Mouse (Mus musculus) stomach, embryonic 14.5 days (tissue): ENCODE data around the gene Tenm4. TPM values are rescaled to one million over a fixed set of nuclear protein-coding genes. Genes with fewer than 3 reads are reported as not detected.
"Not testable (repeated sequence)": the region's sequence is repeated elsewhere in the genome, so short reads cannot be mapped to it uniquely, and the experiment has no call there.

Experiments
- ATAC-seq: fragments of 200-750 bp; cut with Nextera tagmentation; 2 replicates; pipeline ENCODE4 v1.8.0; 2017; ENCODE audit warnings: low read depth, moderate TSS enrichment; ENCODE audit not compliant: insufficient number of reproducible peaks, insufficient read depth, low FRiP score
- H3K27ac ChIP-seq: fragments of 300-500 bp; sonication (generic); 2 replicates; pipeline ENCODE4 v1.5.1; 2014; ENCODE audit warnings: mild to moderate bottlenecking, low read length, moderate library complexity, mixed read lengths
- H3K27me3 ChIP-seq: fragments of 300-500 bp; sonication (generic); 2 replicates; pipeline ENCODE4 v1.6.1; 2014; ENCODE audit warnings: low read length, control low read depth, mixed read lengths; ENCODE audit not compliant: control insufficient read depth, insufficient read depth
- H3K36me3 ChIP-seq: fragments of 300-500 bp; sonication (generic); 2 replicates; pipeline ENCODE4 v1.6.1; 2014; ENCODE audit warnings: mild to moderate bottlenecking, control low read depth, low read length, moderate library complexity, mixed read lengths; ENCODE audit not compliant: control insufficient read depth, insufficient read depth
- H3K4me1 ChIP-seq: fragments of 300-500 bp; sonication (generic); 2 replicates; pipeline ENCODE4 v1.6.1; 2014; ENCODE audit warnings: low read length, control low read depth, mixed read lengths; ENCODE audit not compliant: control insufficient read depth, insufficient read depth
- H3K4me2 ChIP-seq: fragments of 300-500 bp; sonication (generic); replicated peaks from 2 replicates; pipeline ENCODE4 v1.6.1; 2014; ENCODE audit warnings: low read depth, low read length, control low read depth
- H3K4me3 ChIP-seq: fragments of 300-500 bp; sonication (generic); 2 replicates; pipeline ENCODE4 v1.5.1; 2014; ENCODE audit warnings: low read depth, low read length, control low read depth
- H3K9ac ChIP-seq: fragments of 300-500 bp; sonication (generic); replicated peaks from 2 replicates; pipeline ENCODE4 v1.6.1; 2014; ENCODE audit warnings: low read depth, mild to moderate bottlenecking, control low read depth, low read length, moderate library complexity, mixed read lengths
- H3K9me3 ChIP-seq: fragments of 300-500 bp; sonication (generic); 2 replicates; pipeline ENCODE4 v1.6.1; 2016; ENCODE audit warnings: low read depth, low read length, control low read depth; ENCODE audit not compliant: control insufficient read depth
- WGBS: fragments of 180-500 bp; shearing (Covaris S2); extraction: QIAGEN DNeasy Blood & Tissue Kit; methylation state at CpG from one replicate; pipeline ENCODE4 v1.1.7; 2014; 5-methylcytosine and 5-hydroxymethylcytosine counted together
- polyA plus RNA-seq: library from polyadenylated mRNA; unstranded; fragments of >200 nt; fragmentation: Nextera tagmentation; extraction: Ambion mirVana; gene quantifications from 2 replicates; pipeline ENCODE4 v1.2.1, GENCODE M21; 2014

The Tenm4 gene
- polyA plus RNA-seq, 1 experiment from 2014 or later = 28.8 TPM

DNA sequence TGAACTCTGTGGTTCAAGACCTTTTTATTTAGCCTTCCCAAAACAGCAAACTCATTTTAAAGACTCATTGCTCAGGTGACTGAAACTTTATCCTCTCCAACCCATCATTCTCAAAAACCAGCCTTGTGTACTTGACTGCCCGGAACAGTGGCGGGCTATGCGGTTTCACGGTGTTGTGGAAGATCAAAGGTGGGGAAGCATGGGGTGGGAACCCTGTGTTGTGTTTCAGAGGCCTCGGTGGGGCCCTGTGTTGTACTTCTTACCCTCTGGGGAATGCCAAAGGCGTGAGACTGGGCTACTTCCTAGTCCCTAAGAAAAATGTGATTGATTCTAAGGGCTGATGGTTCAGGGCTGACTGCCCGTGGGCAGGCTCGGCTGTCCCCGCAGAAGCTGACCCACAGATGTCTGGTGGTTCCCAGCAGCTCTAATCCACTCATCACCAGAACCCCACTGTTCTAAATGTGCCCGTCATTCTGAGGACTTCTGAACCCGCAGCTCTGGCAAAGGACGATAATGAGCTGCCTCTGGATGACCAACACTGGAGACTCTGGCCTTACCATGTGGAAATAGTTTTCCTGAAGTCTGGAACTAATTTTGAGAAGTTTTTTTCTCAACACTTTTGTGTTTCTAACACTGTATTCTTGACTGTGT lies 739.4 kb downstream of the Tenm4 start:
- Histone ChIP-seq H3K9me3 (no peaks in the 10 kb centered on the region), H3K4me1 (no peaks in the 10 kb centered on the region), H3K9ac (no peak overlapping the region), H3K27ac (no peak overlapping the region), H3K27me3 (no peaks in the 10 kb centered on the region), H3K4me3 (no peak overlapping the region), H3K36me3 (no peaks in the 10 kb centered on the region; the same call in 1 of the 2 replicates), H3K4me2 (no peak overlapping the region)
- ATAC-seq = no peak
- 72% methylated on average over 12 of the region's 12 CpGs for WGBS

DNA sequence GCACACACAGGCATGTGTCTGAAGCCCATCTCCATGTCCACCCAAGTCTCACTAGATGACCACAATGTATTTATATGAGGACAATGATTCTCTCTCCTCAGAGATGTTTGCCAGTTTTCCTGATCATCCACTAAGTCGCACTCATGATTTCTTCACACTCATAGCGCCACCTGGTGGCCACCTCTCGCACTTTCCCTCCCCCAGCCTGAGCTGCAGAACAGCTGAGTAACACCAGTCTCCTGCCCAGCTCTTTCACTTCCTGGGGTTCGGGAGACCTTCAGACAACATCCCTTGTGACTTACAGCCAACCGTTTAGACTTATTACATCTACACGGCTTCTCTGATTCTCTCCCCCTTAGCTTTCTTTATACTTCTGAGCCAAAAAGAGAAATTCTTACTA lies 743.0 kb downstream of the Tenm4 start:
- Histone ChIP-seq H3K4me3 (no peak overlapping the region), H3K36me3 (no peaks in the 10 kb centered on the region), H3K4me2 (no peak overlapping the region), H3K4me1 (no peaks in the 10 kb centered on the region), H3K27me3 (no peaks in the 10 kb centered on the region), H3K9me3 (no peaks in the 10 kb centered on the region), H3K27ac (no peak overlapping the region), H3K9ac (no peak overlapping the region)
- WGBS = 7% methylated on average over 6 of the region's 6 CpGs
- ATAC-seq = peak; percentile 54; the same call in 1 of the 2 replicates

DNA sequence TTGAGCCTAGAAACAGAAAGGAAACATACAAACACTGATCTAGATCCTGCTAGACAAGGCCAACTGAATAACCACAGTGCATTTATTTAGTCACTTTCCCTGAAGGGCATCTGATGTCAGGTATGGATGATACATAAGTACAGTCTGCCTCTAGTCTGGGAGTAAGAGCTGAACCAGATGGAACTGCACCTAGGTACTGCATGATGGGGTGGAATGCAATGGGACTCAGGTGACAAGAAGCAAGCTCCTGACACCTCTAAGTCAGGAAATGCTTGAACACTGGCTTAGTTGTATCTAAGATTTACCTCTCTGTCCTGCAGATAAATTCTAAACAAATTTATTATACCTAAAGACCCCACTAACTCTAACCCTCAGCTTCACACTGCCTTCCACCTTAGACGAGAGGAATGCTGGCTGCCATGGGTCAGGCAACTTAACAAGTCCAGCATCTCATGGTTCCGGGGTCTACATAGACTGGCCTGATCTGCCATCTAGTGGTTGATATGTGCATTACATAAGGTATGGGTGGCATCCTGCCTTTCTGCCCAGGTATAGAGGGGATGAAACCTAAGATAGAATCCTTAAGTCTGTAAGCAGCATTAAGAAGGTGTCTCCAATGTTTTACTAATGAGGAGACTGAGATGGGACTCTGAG lies 744.5 kb downstream of the Tenm4 start:
- H3K9ac ChIP-seq = no peak overlapping the region
- 2% methylated on average over 2 of the region's 2 CpGs for WGBS
- no peak overlapping the region for H3K27ac ChIP-seq
- H3K27me3 ChIP-seq = no peaks in the 10 kb centered on the region
- H3K9me3 ChIP-seq = no peaks in the 10 kb centered on the region
- peak; percentile 46; the same call in 1 of the 2 replicates for ATAC-seq
- H3K4me3 ChIP-seq = no peak overlapping the region
- H3K4me1 ChIP-seq = no peaks in the 10 kb centered on the region
- no peak overlapping the region for H3K4me2 ChIP-seq
- no peaks in the 10 kb centered on the region for H3K36me3 ChIP-seq

DNA sequence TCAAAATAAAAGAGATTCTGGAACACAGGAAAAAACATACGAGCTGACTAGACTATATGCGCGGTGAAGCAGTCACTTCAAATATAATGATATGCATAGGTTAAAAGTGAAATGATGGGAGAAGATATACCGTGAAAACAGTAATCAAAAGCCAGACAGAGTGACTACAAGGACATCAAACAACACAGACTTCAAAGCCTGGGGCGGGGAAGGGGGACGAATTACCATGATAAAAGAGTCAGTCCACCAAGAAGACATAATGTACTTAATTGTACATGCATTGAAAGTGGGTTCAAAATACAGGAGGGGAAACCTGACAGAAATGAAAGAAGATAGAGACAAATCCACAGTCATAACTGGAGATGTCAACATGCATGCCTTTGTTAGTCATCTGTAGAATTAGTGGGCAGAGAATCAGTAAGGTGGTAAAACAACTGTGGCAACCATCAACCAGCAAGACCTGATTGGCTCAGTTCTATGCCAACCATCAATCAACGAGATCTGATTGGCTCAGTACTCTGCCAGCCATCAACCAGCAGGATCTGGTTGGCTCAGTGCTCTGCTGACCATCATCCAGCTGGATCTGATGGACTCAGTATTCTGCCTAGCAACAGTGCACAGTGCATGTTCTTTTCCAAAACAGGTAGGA lies 749.5 kb downstream of the Tenm4 start:
- no peak for ATAC-seq
- 83% methylated on average over 7 of the region's 7 CpGs for WGBS
- Histone ChIP-seq H3K9ac (no peak overlapping the region), H3K4me2 (no peak overlapping the region), H3K27ac (no peak overlapping the region), H3K36me3 (no peaks in the 10 kb centered on the region), H3K9me3 (no peaks in the 10 kb centered on the region), H3K4me1 (no peaks in the 10 kb centered on the region), H3K27me3 (no peaks in the 10 kb centered on the region), H3K4me3 (no peak overlapping the region)

DNA sequence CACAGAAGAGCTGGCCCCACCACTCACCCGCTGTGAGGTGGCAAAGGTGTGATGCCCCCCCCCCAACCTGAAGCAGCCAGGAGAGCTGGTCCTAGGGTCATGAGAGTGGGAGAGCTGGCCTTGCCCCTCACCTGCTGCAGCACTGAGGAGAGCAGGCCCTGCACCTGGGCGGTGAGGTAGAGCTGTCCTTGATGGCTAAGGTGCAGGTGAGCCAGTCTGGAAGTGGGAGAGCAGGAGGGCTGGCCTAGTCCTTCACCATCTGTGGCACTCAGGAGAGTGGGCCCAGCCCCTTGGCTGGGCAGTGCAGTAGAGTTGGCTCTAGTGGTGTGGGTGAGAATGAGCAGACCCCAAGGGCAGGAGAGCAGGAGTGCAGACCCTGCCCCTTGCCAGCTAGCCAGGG lies 751.9 kb downstream of the Tenm4 start:
- ATAC-seq = no peak
- H3K27me3 ChIP-seq = no peaks in the 10 kb centered on the region
- H3K9ac ChIP-seq = no peak overlapping the region
- no peak overlapping the region for H3K4me3 ChIP-seq
- H3K36me3 ChIP-seq = no peaks in the 10 kb centered on the region
- no peaks in the 10 kb centered on the region for H3K4me1 ChIP-seq
- 97% methylated on average over 2 of the region's 2 CpGs for WGBS
- no peak overlapping the region for H3K4me2 ChIP-seq
- H3K9me3 ChIP-seq = no peaks in the 10 kb centered on the region
- H3K27ac ChIP-seq = no peak overlapping the region

DNA sequence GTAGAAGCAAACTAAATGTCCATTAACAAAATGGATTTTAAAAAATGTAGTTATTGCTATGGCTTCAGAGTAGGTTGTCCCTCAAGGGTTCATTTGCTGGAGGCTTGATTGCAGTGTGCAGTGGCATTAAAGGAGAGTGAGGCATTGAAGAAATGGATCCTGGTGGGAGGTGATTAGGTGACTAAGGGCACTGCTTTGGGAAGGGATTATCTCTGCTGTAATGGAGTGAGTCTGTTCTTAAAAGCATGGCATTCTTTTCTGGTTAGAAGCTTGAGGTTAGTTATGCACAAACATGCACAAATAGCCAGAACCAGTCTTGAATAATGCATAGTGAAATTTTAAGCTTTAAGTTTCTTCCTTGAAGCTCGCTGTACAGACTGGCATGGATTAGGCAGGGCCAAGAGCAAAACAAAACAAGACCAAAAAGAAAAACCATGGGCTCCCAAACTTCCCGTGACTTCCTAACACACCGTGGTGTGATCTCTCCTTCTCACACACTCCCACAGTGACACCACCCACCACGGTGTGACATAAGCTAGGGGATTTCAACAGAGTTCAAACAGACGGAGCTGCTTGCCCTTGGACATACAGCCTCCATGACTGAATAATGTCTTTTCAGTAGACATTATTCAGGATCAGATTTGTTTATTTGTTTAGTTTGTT lies 772.8 kb downstream of the Tenm4 start:
- Histone ChIP-seq H3K9ac (no peak overlapping the region), H3K27me3 (no peaks in the 10 kb centered on the region), H3K9me3 (no peaks in the 10 kb centered on the region), H3K4me2 (no peak overlapping the region), H3K27ac (no peak overlapping the region), H3K4me3 (no peak overlapping the region), H3K36me3 (no peaks in the 10 kb centered on the region), H3K4me1 (no peaks in the 10 kb centered on the region)
- ATAC-seq = no peak
- 55% methylated on average over 5 of the region's 5 CpGs for WGBS

DNA sequence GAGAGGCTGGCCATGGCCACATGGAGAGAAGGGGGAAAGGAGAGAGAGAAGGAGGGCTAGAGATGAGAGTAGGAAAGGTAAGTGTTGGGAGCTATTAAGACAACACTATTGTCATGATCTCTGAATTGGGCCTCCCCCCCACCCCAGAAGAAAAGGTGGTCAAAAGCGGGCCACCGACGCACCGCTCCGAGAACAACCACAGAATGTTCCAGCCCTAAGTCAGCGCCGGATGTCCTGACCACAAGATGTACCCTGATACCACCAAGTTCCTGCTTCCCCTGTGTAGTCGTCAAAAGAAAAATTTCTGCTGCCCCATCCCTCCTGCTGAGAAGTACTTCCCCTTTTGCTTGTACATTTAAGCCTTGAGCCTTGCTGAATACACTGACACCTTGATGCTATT lies 775.5 kb downstream of the Tenm4 start:
- not testable (repeated sequence) for H3K27ac ChIP-seq, H3K9me3 ChIP-seq, H3K4me3 ChIP-seq, H3K4me1 ChIP-seq, H3K27me3 ChIP-seq, ATAC-seq, H3K4me2 ChIP-seq, H3K9ac ChIP-seq, H3K36me3 ChIP-seq
- WGBS = 94% methylated on average over 8 of the region's 8 CpGs

DNA sequence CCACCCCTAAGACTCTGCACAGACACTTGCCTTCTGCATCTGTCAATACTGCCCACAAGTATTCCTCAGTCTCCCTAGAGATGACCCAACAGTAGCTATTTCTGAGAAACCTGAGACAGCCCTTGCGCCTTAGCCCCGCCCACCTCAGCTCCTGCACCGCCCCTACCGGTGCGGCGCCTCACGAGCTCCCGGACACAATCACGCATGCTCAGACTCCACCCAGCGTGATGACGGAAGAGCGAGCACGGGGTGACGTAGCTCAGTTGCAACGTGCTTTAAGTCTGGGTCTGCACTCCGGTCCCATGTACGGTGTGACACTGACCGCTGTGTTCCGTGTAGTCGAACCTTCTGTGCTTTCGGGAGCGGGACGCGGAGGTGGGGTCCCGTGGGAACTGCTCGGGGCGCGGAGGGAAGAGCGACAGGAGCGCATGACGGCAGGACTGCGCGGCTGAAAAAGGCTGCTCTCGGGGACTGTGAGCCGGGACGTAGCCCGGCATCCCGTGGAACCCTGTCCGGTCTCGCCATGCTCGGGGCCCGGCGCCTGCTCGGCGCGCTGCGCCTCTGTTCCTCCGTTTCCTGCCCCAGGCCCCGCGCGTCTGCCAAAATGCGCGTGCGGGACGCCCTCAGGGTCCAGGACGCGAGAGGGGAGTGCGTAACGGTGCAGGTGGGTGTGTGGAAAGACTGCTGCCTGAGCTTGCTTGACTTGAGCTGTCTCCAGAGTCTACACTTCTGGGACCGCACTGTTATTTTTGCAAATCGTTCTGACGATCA lies 780.4 kb downstream of the Tenm4 start, which contains the start of gene Nars2:
TSS of gene Nars2 (plus strand) at position 225 of the 771 bp plus-strand sequence.
- peak; percentile 100 for ATAC-seq
- under 1% methylated on average over 60 of the region's 62 CpGs for WGBS
- Histone ChIP-seq H3K4me1 (peaks cover 6% of the 10 kb centered on the region; the same call in 1 of the 2 replicates), H3K4me2 (peak within 1 kb of the TSS; percentile 71), H3K9ac (peak within 1 kb of the TSS; percentile 69), H3K27ac (peak within 1 kb of the TSS; percentile 87), H3K36me3 (no peaks in the 10 kb centered on the region), H3K4me3 (peak within 1 kb of the TSS; percentile 80), H3K27me3 (no peaks in the 10 kb centered on the region), H3K9me3 (no peaks in the 10 kb centered on the region)
